Mouse (Mus musculus) stomach, embryonic 16.5 days (tissue): ENCODE results near the gene Epm2a. TPM values are rescaled to one million over a fixed set of nuclear protein-coding genes. Genes with fewer than 3 reads are reported as not detected.

Experiments
- ATAC-seq: fragments of 200-750 bp; cut with Nextera tagmentation; 2 replicates; pipeline ENCODE4 v1.8.0; 2017; ENCODE audit warnings: moderate number of reproducible peaks, moderate TSS enrichment; ENCODE audit not compliant: insufficient read depth, low FRiP score
- H3K27ac ChIP-seq: fragments of 300-500 bp; sonication (generic); 2 replicates; pipeline ENCODE4 v1.5.1; 2014; ENCODE audit warnings: low read length
- H3K27me3 ChIP-seq: fragments of 300-500 bp; sonication (generic); 2 replicates; pipeline ENCODE4 v1.6.1; 2014; ENCODE audit warnings: low read length, control low read depth, mixed read lengths; ENCODE audit not compliant: control insufficient read depth, insufficient read depth
- H3K36me3 ChIP-seq: fragments of 300-500 bp; sonication (generic); 2 replicates; pipeline ENCODE4 v1.6.1; 2014; ENCODE audit warnings: low read length; ENCODE audit not compliant: control insufficient read depth, insufficient read depth
- H3K4me1 ChIP-seq: fragments of 300-500 bp; sonication (generic); 2 replicates; pipeline ENCODE4 v1.6.1; 2014; ENCODE audit warnings: low read length, control low read depth, mixed read lengths; ENCODE audit not compliant: control insufficient read depth, insufficient read depth
- H3K4me2 ChIP-seq: fragments of 300-500 bp; sonication (generic); 2 replicates; pipeline ENCODE4 v1.6.1; 2014; ENCODE audit warnings: low read depth, low read length, mixed read lengths
- H3K4me3 ChIP-seq: fragments of 300-500 bp; sonication (generic); replicated peaks from 2 replicates; pipeline ENCODE4 v1.5.1; 2014; ENCODE audit warnings: mild to moderate bottlenecking, low read length
- H3K9ac ChIP-seq: fragments of 300-500 bp; sonication (generic); 2 replicates; pipeline ENCODE4 v1.6.1; 2014; ENCODE audit warnings: low read length
- H3K9me3 ChIP-seq: fragments of 300-500 bp; sonication (generic); replicated peaks from 2 replicates; pipeline ENCODE4 v1.6.1; 2016; ENCODE audit warnings: low read length, control low read depth; ENCODE audit not compliant: control insufficient read depth
- WGBS: fragments of 180-500 bp; shearing (Covaris S2); extraction: QIAGEN DNeasy Blood & Tissue Kit; methylation state at CpG from one replicate; pipeline ENCODE4 v1.1.7; 2014; 5-methylcytosine and 5-hydroxymethylcytosine counted together
- polyA plus RNA-seq: library from polyadenylated mRNA; unstranded; fragments of >200 nt; fragmentation: Nextera tagmentation; extraction: Ambion mirVana; gene quantifications from 2 replicates; pipeline ENCODE4 v1.2.1, GENCODE M21; 2015

The Epm2a gene
- polyA plus RNA-seq, 1 experiment from 2014 or later = 0.27 TPM

GRCm38 (mm10) chr10:11491956-11492355 lies 148.8 kb downstream of the Epm2a start:
- Histone ChIP-seq H3K27me3 (no peaks in the 10 kb centered on the region), H3K4me2 (no peak overlapping the region), H3K4me1 (no peaks in the 10 kb centered on the region), H3K36me3 (no peaks in the 10 kb centered on the region), H3K9ac (no peak overlapping the region), H3K4me3 (no peak overlapping the region), H3K9me3 (peaks cover 4% of the 10 kb centered on the region), H3K27ac (no peak overlapping the region)
- peak; percentile 99 for ATAC-seq
- WGBS = 43% methylated on average over 28 of the region's 28 CpGs

Other genes starting within 250 kb of the Epm2a start
- gene Shprh, start 194.0 kb upstream of the Epm2a start, polyA plus RNA-seq = 13.8 and 17.3 TPM in 2 replicates
- 29.2 and 32.8 TPM in 2 replicates for gene Fbxo30, start 62.1 kb upstream of the Epm2a start, polyA plus RNA-seq